Mouse (Mus musculus): Measurements from ENCODE around the gene Poc1a.

Poc1a gene

GRCm38 (mm10) chr9:106302446-106303150 lies 21.7 kb downstream of the Poc1a start:
- DNase-seq = no peak

GRCm38 (mm10) chr9:106303460-106303960 lies 22.6 kb downstream of the Poc1a start:
- no peak for DNase-seq

GRCm38 (mm10) chr9:106305228-106305627 lies 24.4 kb downstream of the Poc1a start:
- DNase-seq = no peak

- peak; percentile 68 for DNase-seq
These were observed 25.9 kb downstream of the Poc1a start for GRCm38 (mm10) chr9:106306662-106307351.

- no peak for DNase-seq
These were observed 27.3 kb downstream of the Poc1a start for GRCm38 (mm10) chr9:106308151-106308550.

- no peak for DNase-seq
These were observed 27.7 kb downstream of the Poc1a start for GRCm38 (mm10) chr9:106308555-106308954.

- DNase-seq = no peak
These were observed 28.1 kb downstream of the Poc1a start for GRCm38 (mm10) chr9:106308983-106309382.

- no peak for DNase-seq
These were observed 29.0 kb downstream of the Poc1a start for GRCm38 (mm10) chr9:106309859-106310258.

GRCm38 (mm10) chr9:106311625-106312191 lies 30.8 kb downstream of the Poc1a start:
- no peak for DNase-seq

- no peak for DNase-seq
These were observed 32.1 kb downstream of the Poc1a start for GRCm38 (mm10) chr9:106312950-106313360.

GRCm38 (mm10) chr9:106314196-106314595 lies 33.3 kb downstream of the Poc1a start:
- no peak for DNase-seq

GRCm38 (mm10) chr9:106318074-106318473 lies 37.2 kb downstream of the Poc1a start:
- DNase-seq = no peak

- DNase-seq = no peak
These were observed 38.2 kb downstream of the Poc1a start for GRCm38 (mm10) chr9:106319095-106319494.

- no peak for DNase-seq
These were observed 41.6 kb downstream of the Poc1a start for GRCm38 (mm10) chr9:106322497-106322896.

- no peak for DNase-seq
These were observed 45.4 kb downstream of the Poc1a start for GRCm38 (mm10) chr9:106326241-106326640.

- DNase-seq = no peak
These were observed 46.4 kb downstream of the Poc1a start for GRCm38 (mm10) chr9:106327125-106327809.

- DNase-seq = no peak
These were observed 47.3 kb downstream of the Poc1a start for GRCm38 (mm10) chr9:106328068-106328610.

- DNase-seq = no peak
These were observed 48.1 kb downstream of the Poc1a start for GRCm38 (mm10) chr9:106328772-106329511.

GRCm38 (mm10) chr9:106332746-106333145 lies 51.9 kb downstream of the Poc1a start:
- DNase-seq = no peak

GRCm38 (mm10) chr9:106337620-106338019 lies 56.8 kb downstream of the Poc1a start:
- DNase-seq = no peak

- DNase-seq = no peak
These were observed 57.8 kb downstream of the Poc1a start for GRCm38 (mm10) chr9:106338462-106339172.

GRCm38 (mm10) chr9:106339173-106339558 lies 58.3 kb downstream of the Poc1a start:
- DNase-seq = no peak

All from cerebellum, adult 8-10 months (tissue).